Mouse (Mus musculus) liver, embryonic 11.5 days (tissue): Measurements from ENCODE around the gene Rhox11. TPM values are rescaled to one million over a fixed set of nuclear protein-coding genes. Genes with fewer than 3 reads are reported as not detected.

Experiments
- ATAC-seq: fragments of 200-750 bp; cut with Nextera tagmentation; replicated peaks from 2 replicates; pipeline ENCODE4 v1.8.0; 2017; ENCODE audit warnings: moderate number of reproducible peaks, mild to moderate bottlenecking, moderate TSS enrichment, moderate library complexity; ENCODE audit not compliant: low FRiP score
- DNase-seq: peaks from one replicate; pipeline ENCODE4 v3.0.0-alpha.2; 2017; ENCODE audit warnings: low spot score
- H3K27ac ChIP-seq: fragments of 300-500 bp; sonication (generic); 2 replicates; pipeline ENCODE4 v1.5.1; 2014; ENCODE audit warnings: mild to moderate bottlenecking, low read depth, low read length, control low read depth
- H3K27me3 ChIP-seq: fragments of 300-500 bp; sonication (generic); replicated peaks from 2 replicates; pipeline ENCODE4 v1.6.1; 2014; ENCODE audit warnings: low read length, mixed read lengths; ENCODE audit not compliant: control insufficient read depth, insufficient read depth
- H3K36me3 ChIP-seq: fragments of 300-500 bp; sonication (generic); 2 replicates; pipeline ENCODE4 v1.6.1; 2014; ENCODE audit warnings: mild to moderate bottlenecking, low read length, moderate library complexity, mixed read lengths; ENCODE audit not compliant: control insufficient read depth, insufficient read depth
- H3K4me1 ChIP-seq: fragments of 300-500 bp; sonication (generic); replicated peaks from 2 replicates; pipeline ENCODE4 v1.6.1; 2014; ENCODE audit warnings: low read length, mixed read lengths; ENCODE audit not compliant: control insufficient read depth, insufficient read depth
- H3K4me2 ChIP-seq: fragments of 300-500 bp; sonication (generic); 2 replicates; pipeline ENCODE4 v1.6.1; 2014; ENCODE audit warnings: mild to moderate bottlenecking, control low read depth, moderate library complexity
- H3K4me3 ChIP-seq: fragments of 300-500 bp; sonication (generic); 2 replicates; pipeline ENCODE4 v1.5.1; 2014; ENCODE audit warnings: low read depth, low read length, control low read depth
- H3K9ac ChIP-seq: fragments of 300-500 bp; sonication (generic); 2 replicates; pipeline ENCODE4 v1.6.1; 2014; ENCODE audit warnings: low read depth, low read length, control low read depth
- H3K9me3 ChIP-seq: fragments of 300-500 bp; sonication (generic); 2 replicates; pipeline ENCODE4 v1.6.1; 2016; ENCODE audit warnings: low read length, inconsistent platforms, mixed read lengths; ENCODE audit not compliant: control insufficient read depth
- WGBS: fragments of 180-500 bp; shearing (Covaris S2); extraction: QIAGEN DNeasy Blood & Tissue Kit; methylation state at CpG from one replicate; pipeline ENCODE4 v1.1.7; 2014; 5-methylcytosine and 5-hydroxymethylcytosine counted together
- polyA plus RNA-seq: library from polyadenylated mRNA; unstranded; fragments of >200 nt; fragmentation: Nextera tagmentation; extraction: Ambion mirVana; gene quantifications from 2 replicates; pipeline ENCODE4 v1.2.1, GENCODE M21; 2014

Rhox11 gene
- polyA plus RNA-seq, 1 experiment from 2014 or later, result not detected

DNA sequence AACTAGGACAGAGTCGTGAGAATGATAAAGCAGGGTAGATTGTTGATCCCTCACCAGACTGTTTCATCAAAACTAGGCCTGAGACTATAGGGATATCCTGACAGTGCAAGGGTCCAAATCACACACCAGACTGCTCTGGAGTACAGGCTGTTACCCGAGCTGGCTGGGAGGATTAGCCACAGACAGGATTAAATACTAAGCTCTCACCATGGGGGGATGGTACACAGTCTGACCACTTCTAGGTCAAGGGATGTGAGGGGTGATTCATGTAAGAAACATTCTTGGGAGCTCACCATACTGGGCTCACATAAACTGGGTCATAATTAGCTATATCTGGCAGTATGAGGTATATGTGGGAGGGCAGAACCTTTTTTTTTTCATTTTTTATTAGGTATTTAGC lies 51.1 kb downstream of the Rhox11 start:
- no peak for ATAC-seq

More for the DNA sequence above, 51.1 kb downstream of the Rhox11 start:
- H3K27ac ChIP-seq, result no peak overlapping the region
- H3K4me2 ChIP-seq, result no peak overlapping the region
- 74% methylated on average over 2 of the region's 2 CpGs for WGBS
- H3K4me1 ChIP-seq, result no peaks in the 10 kb centered on the region
- H3K4me3 ChIP-seq, result no peak overlapping the region
- no peak overlapping the region for H3K9ac ChIP-seq
- H3K36me3 ChIP-seq, result no peaks in the 10 kb centered on the region
- H3K9me3 ChIP-seq, result no peaks in the 10 kb centered on the region
- H3K27me3 ChIP-seq, result no peaks in the 10 kb centered on the region
- no peak for DNase-seq

Other genes with a start within 250 kb of the Rhox11 start
- gene Rhox8, start 206.2 kb downstream of the Rhox11 start, polyA plus RNA-seq, result not detected in 2 replicates
- gene Rhox7b, start 187.9 kb downstream of the Rhox11 start, polyA plus RNA-seq, result not detected in 2 replicates
- not detected in 2 replicates for gene Rhox9, start 183.4 kb downstream of the Rhox11 start, polyA plus RNA-seq
- not detected in 2 replicates for gene Btg1-ps1, start 66.3 kb downstream of the Rhox11 start, polyA plus RNA-seq
- gene Btg1-ps2, start 42.0 kb downstream of the Rhox11 start, polyA plus RNA-seq, result not detected in 2 replicates
- not detected in 2 replicates for gene Rhox10, start 18.7 kb downstream of the Rhox11 start, polyA plus RNA-seq
- not detected in 2 replicates for gene Rhox12, start 25.8 kb upstream of the Rhox11 start, polyA plus RNA-seq
- gene Rhox13, start 36.1 kb upstream of the Rhox11 start, polyA plus RNA-seq, result not detected in 2 replicates
- gene Zbtb33, start 104.7 kb upstream of the Rhox11 start, polyA plus RNA-seq, result 3.2 and 4.3 TPM in 2 replicates
- 11.4 and 11.5 TPM in 2 replicates for gene Tmem255a, start 167.3 kb upstream of the Rhox11 start, polyA plus RNA-seq
- not detected in 2 replicates for gene Atp1b4, start 231.0 kb upstream of the Rhox11 start, polyA plus RNA-seq